Mouse (Mus musculus): ENCODE data around the gene Zmynd15.

GRCm38 (mm10) chr11:70451797-70452498, 7.3 kb upstream of the Zmynd15 start, which contains the start of gene Med11:
- TF ChIP-seq CTCF (IDR thresholded peaks at IDR 0.05; ENCODE audit: borderline replicate concordance, control insufficient read depth, extremely low read depth, insufficient read depth, low read length, poor library complexity), result peak; percentile 80
- TF ChIP-seq POLR2A (IDR thresholded peaks at IDR 0.05; ENCODE audit: control insufficient read depth, extremely low read depth, insufficient read depth, low read length, poor library complexity), result peak; percentile 68; the same call in 1 of the 2 replicates
